In genomic region chr13:47194695-47195094, GRCm38 (mm10) we compare ENCODE assay signal across 8 mouse cellular contexts.
DNase-seq lines count a peak whose midpoint lies in the region; ATAC-seq and TF ChIP-seq lines count a peak whose summit lies in the region.

No protein-coding gene starts in this region.

- no peaks in the 10 kb centered on the region for H3K9me3 ChIP-seq in forebrain, embryonic 11.5 days (ENCODE audit: control insufficient read depth, low read length)
- no peaks in the 10 kb centered on the region for H3K9me3 ChIP-seq in limb, embryonic 10.5 days (replicated peaks)
- H3K9me3 ChIP-seq in neural tube, embryonic 13.5 days = no peaks in the 10 kb centered on the region

- H3K36me3 ChIP-seq in forebrain, embryonic 11.5 days (ENCODE audit: control insufficient read depth, insufficient read depth, low read length) = no peaks in the 10 kb centered on the region
- H3K36me3 ChIP-seq in limb, embryonic 10.5 days = no peaks in the 10 kb centered on the region
- no peaks in the 10 kb centered on the region for H3K36me3 ChIP-seq in neural tube, embryonic 13.5 days

- H3K4me3 ChIP-seq in lung, adult 2 months (replicated peaks; ENCODE audit: extremely low read depth, low read depth, low read length) = peak overlapping the region; percentile 89
- no peak overlapping the region for H3K4me3 ChIP-seq in forebrain, embryonic 11.5 days (ENCODE audit: low read depth, low read length)
- H3K4me3 ChIP-seq in limb, embryonic 10.5 days = peak overlapping the region; percentile 58
- H3K4me3 ChIP-seq in neural tube, embryonic 13.5 days = peak overlapping the region; percentile 51

- peaks cover 10% of the 10 kb centered on the region; the same call in 1 of the 2 replicates for H3K27me3 ChIP-seq in forebrain, embryonic 11.5 days (ENCODE audit: control insufficient read depth, insufficient read depth, low read length)
- H3K27me3 ChIP-seq in limb, embryonic 10.5 days (ENCODE audit: low read depth, poor library complexity, severe bottlenecking) = peaks cover 40% of the 10 kb centered on the region
- peaks cover 29% of the 10 kb centered on the region for H3K27me3 ChIP-seq in neural tube, embryonic 13.5 days

- TF ChIP-seq POLR2A in lung, adult 2 months (IDR thresholded peaks at IDR 0.05; ENCODE audit: borderline replicate concordance, extremely low read depth, low read depth, low read length) = no peak

- no peak overlapping the region for H3K9ac ChIP-seq in forebrain, embryonic 11.5 days (ENCODE audit: low read length)
- H3K9ac ChIP-seq in neural tube, embryonic 13.5 days = 0 out of 2 replicates have a peak overlapping the region, but pooled peaks have one; percentile 72

- no peak overlapping the region for H3K27ac ChIP-seq in forebrain, embryonic 11.5 days (ENCODE audit: low read depth, low read length)
- H3K27ac ChIP-seq in limb, embryonic 10.5 days = no peak overlapping the region
- H3K27ac ChIP-seq in neural tube, embryonic 13.5 days (replicated peaks) = no peak overlapping the region

- no peak for ATAC-seq in forebrain, embryonic 11.5 days (replicated peaks; ENCODE audit: low FRiP score)
- no peak for ATAC-seq in neural tube, embryonic 13.5 days (ENCODE audit: low read depth)
- no peak for ATAC-seq in inflammation-experienced regulatory T-cells, adult 6 months

- peak; percentile 60 for DNase-seq in lung, adult 2 months
- no peak for DNase-seq in lung, postnatal 25 days (ENCODE audit: low spot score)
- no peak for DNase-seq in forebrain, embryonic 11.5 days (ENCODE audit: low spot score)
- DNase-seq in limb, embryonic 10.5 days (ENCODE audit: low spot score) = no peak
- DNase-seq in spleen, postnatal 10 days (ENCODE audit: low spot score in 2 of 2) = no peak
- DNase-seq in layer of hippocampus, adult 8-10 months (ENCODE audit: low spot score in 2 of 2) = no peak

- no peak for TF ChIP-seq CTCF in lung, adult 2 months (IDR thresholded peaks at IDR 0.05; ENCODE audit: insufficient read depth, low read length)

- H3K4me2 ChIP-seq in forebrain, embryonic 11.5 days (ENCODE audit: low read depth, low read length, severe bottlenecking) = peak overlapping the region; percentile 80
- peak overlapping the region; percentile 88 for H3K4me2 ChIP-seq in neural tube, embryonic 13.5 days

- WGBS in lung, adult 2 months = 6% methylated on average over 11 of the region's 11 CpGs
- WGBS in forebrain, embryonic 11.5 days = 27% methylated on average over 11 of the region's 11 CpGs
- WGBS in limb, embryonic 10.5 days = 23% methylated on average over 11 of the region's 11 CpGs
- WGBS in neural tube, embryonic 13.5 days = 23% methylated on average over 11 of the region's 11 CpGs

- H3K4me1 ChIP-seq in lung, adult 2 months (ENCODE audit: control insufficient read depth, insufficient read depth, low read length) = peaks cover 6% of the 10 kb centered on the region; the same call in 1 of the 2 replicates
- no peaks in the 10 kb centered on the region for H3K4me1 ChIP-seq in forebrain, embryonic 11.5 days (replicated peaks; ENCODE audit: control insufficient read depth, insufficient read depth, low read length)
- H3K4me1 ChIP-seq in limb, embryonic 10.5 days = peaks cover 16% of the 10 kb centered on the region
- peaks cover 25% of the 10 kb centered on the region for H3K4me1 ChIP-seq in neural tube, embryonic 13.5 days (replicated peaks)
